Mouse (Mus musculus) CH12.LX (cell line): ENCODE measurements around the gene Hspb3. TPM values are rescaled to one million over a fixed set of nuclear protein-coding genes. Genes with fewer than 3 reads are reported as not detected.

ENCODE experiments used
- DNase-seq: peaks from one replicate; pipeline ENCODE4 v3.0.0-alpha.2; 2013; ENCODE audit errors: extremely low read depth
- H3K27ac ChIP-seq: 2 replicates; pipeline ENCODE4 v1.5.1; 2012; ENCODE audit warnings: low read depth, mild to moderate bottlenecking, control low read depth, moderate library complexity; ENCODE audit not compliant: insufficient read depth
- H3K27me3 ChIP-seq: replicated peaks from 2 replicates; pipeline ENCODE3; 2012; ENCODE audit warnings: inconsistent platforms
- H3K36me3 ChIP-seq, 2 experiments: replicated peaks in 1 of 2; 2 replicates each; pipeline versions ENCODE3 to v1.6.1; 2012; ENCODE audit warnings: inconsistent platforms in 1 of 2, low read length in 1 of 2, mild to moderate bottlenecking in 1 of 2, mixed read lengths in 1 of 2, moderate library complexity in 1 of 2; ENCODE audit not compliant: control insufficient read depth in 1 of 2, insufficient read depth in 1 of 2
- H3K4me1 ChIP-seq, 2 experiments: 2 replicates each; pipeline ENCODE4 v1.6.1; 2012; ENCODE audit warnings: inconsistent platforms in 1 of 2, moderate library complexity in 1 of 2; ENCODE audit not compliant: insufficient read depth in 2 of 2, control insufficient read depth in 1 of 2
- H3K4me2 ChIP-seq: 2 replicates; pipeline ENCODE4 v1.6.1; 2012; ENCODE audit warnings: low read depth, mild to moderate bottlenecking, control low read depth; ENCODE audit not compliant: poor library complexity, insufficient read depth, severe bottlenecking
- H3K4me3 ChIP-seq, 3 experiments: fragments of 150-350 bp in 1 of 3; sonication (generic) in 1 of 3; replicated peaks in 1 of 3; 2 replicates each; pipeline versions ENCODE3 to v1.5.1; 2011 to 2012; ENCODE audit warnings: low read depth in 2 of 3, low read length in 2 of 3, mild to moderate bottlenecking in 2 of 3, moderate library complexity in 2 of 3, control low read depth in 1 of 3, improper control_type of control experiment in 1 of 3, inconsistent platforms in 1 of 3, mixed read lengths in 1 of 3; ENCODE audit not compliant: poor library complexity in 1 of 3
- H3K79me2 ChIP-seq: replicated peaks from 2 replicates; pipeline ENCODE4 v1.6.1; 2012; ENCODE audit warnings: mild to moderate bottlenecking, moderate library complexity; ENCODE audit not compliant: control insufficient read depth, poor library complexity, insufficient read depth, severe bottlenecking; ENCODE audit errors: extremely low read depth
- H3K9ac ChIP-seq: 2 replicates; pipeline ENCODE4 v1.6.1; 2012; ENCODE audit warnings: low read depth, mild to moderate bottlenecking, control low read depth, moderate library complexity; ENCODE audit not compliant: insufficient read depth
- H3K9me3 ChIP-seq: replicated peaks from 2 replicates; pipeline ENCODE3; 2012; ENCODE audit warnings: low read length, inconsistent platforms, mixed read lengths
- BHLHE40 ChIP-seq: IDR thresholded peaks from 2 replicates; pipeline ENCODE4 v1.6.1; 2011; ENCODE audit warnings: mild to moderate bottlenecking, low read depth, low read length, improper control_type of control experiment
- CHD1 ChIP-seq: IDR thresholded peaks from 2 replicates; pipeline ENCODE4 v1.6.1; 2012; ENCODE audit warnings: low read depth, low read length, improper control_type of control experiment, inconsistent platforms
- CHD2 ChIP-seq: IDR thresholded peaks from 2 replicates; pipeline ENCODE4 v1.6.1; 2011; ENCODE audit warnings: low read length, improper control_type of control experiment
- CTCF ChIP-seq, 2 experiments: IDR thresholded peaks in 1 of 2; conservative IDR thresholded peaks in 1 of 2; 2 replicates each; pipeline ENCODE4 v1.5.1; 2011 to 2012; ENCODE audit warnings: low read depth in 2 of 2, low read length in 2 of 2, improper control_type of control experiment in 1 of 2, inconsistent platforms in 1 of 2, mild to moderate bottlenecking in 1 of 2, moderate library complexity in 1 of 2
- E2F4 ChIP-seq: IDR thresholded peaks from 2 replicates; pipeline ENCODE4 v1.6.1; 2011; ENCODE audit warnings: low read depth, low read length, improper control_type of control experiment; ENCODE audit not compliant: insufficient replicate concordance
- EP300 ChIP-seq: IDR thresholded peaks from 2 replicates; pipeline ENCODE4 v1.6.1; 2011; ENCODE audit warnings: low read length, improper control_type of control experiment
- GABPA ChIP-seq: IDR thresholded peaks from 2 replicates; pipeline ENCODE4 v1.6.1; 2012; ENCODE audit warnings: low read depth, low read length, improper control_type of control experiment, inconsistent platforms; ENCODE audit not compliant: insufficient replicate concordance
- IRF4 ChIP-seq: IDR thresholded peaks from 2 replicates; pipeline ENCODE4 v1.6.1; 2014; ENCODE audit warnings: low read depth, mild to moderate bottlenecking, inconsistent platforms, low read length, improper control_type of control experiment
- JUND ChIP-seq: conservative IDR thresholded peaks from 2 replicates; pipeline ENCODE4 v1.6.1; 2011; ENCODE audit warnings: low read depth, low read length, improper control_type of control experiment
- KAT2A ChIP-seq: IDR thresholded peaks from 2 replicates; pipeline ENCODE4 v1.6.1; 2012; ENCODE audit warnings: low read length, improper control_type of control experiment, inconsistent platforms; ENCODE audit not compliant: insufficient replicate concordance
- MEF2A ChIP-seq: IDR thresholded peaks from 2 replicates; pipeline ENCODE4 v1.6.1; 2014; ENCODE audit warnings: low read depth, mild to moderate bottlenecking, inconsistent platforms, low read length, improper control_type of control experiment, borderline replicate concordance
- NELFE ChIP-seq: IDR thresholded peaks from 2 replicates; pipeline ENCODE4 v1.6.1; 2011; ENCODE audit warnings: low read depth, low read length, improper control_type of control experiment
- NRF1 ChIP-seq: IDR thresholded peaks from 2 replicates; pipeline ENCODE4 v1.6.1; 2014; ENCODE audit warnings: low read depth, mild to moderate bottlenecking, inconsistent platforms, low read length, improper control_type of control experiment, moderate library complexity
- PAX5 ChIP-seq: IDR thresholded peaks from 2 replicates; pipeline ENCODE4 v1.6.1; 2012; ENCODE audit warnings: low read length, inconsistent platforms, mixed read lengths
- POLR2A ChIP-seq: IDR thresholded peaks from 2 replicates; pipeline ENCODE4 v1.6.1; 2011; ENCODE audit warnings: low read depth, mild to moderate bottlenecking, improper control_type of control experiment, low read length
- RAD21 ChIP-seq: IDR thresholded peaks from 2 replicates; pipeline ENCODE4 v1.6.1; 2011; ENCODE audit warnings: low read depth, mild to moderate bottlenecking, low read length, improper control_type of control experiment, moderate library complexity
- SMC3 ChIP-seq: IDR thresholded peaks from 2 replicates; pipeline ENCODE4 v1.6.1; 2011; ENCODE audit warnings: low read depth, low read length, improper control_type of control experiment
- TBP ChIP-seq: conservative IDR thresholded peaks from 2 replicates; pipeline ENCODE4 v1.6.1; 2011; ENCODE audit warnings: low read depth, low read length, improper control_type of control experiment
- TCF12 ChIP-seq: IDR thresholded peaks from 2 replicates; pipeline ENCODE4 v1.6.1; 2014; ENCODE audit warnings: low read depth, mild to moderate bottlenecking, inconsistent platforms, low read length, improper control_type of control experiment
- USF2 ChIP-seq: conservative IDR thresholded peaks from 2 replicates; pipeline ENCODE4 v1.6.1; 2011; ENCODE audit warnings: low read depth, low read length, improper control_type of control experiment
- ZMIZ1 ChIP-seq: IDR thresholded peaks from 2 replicates; pipeline ENCODE4 v1.6.1; 2012; ENCODE audit warnings: low read depth, mild to moderate bottlenecking, inconsistent platforms, low read length, improper control_type of control experiment
- ZNF384 ChIP-seq: IDR thresholded peaks from 2 replicates; pipeline ENCODE4 v1.6.1; 2012; ENCODE audit warnings: low read depth, low read length, improper control_type of control experiment, inconsistent platforms
- dilution Hi-C: fragments of 300-500 bp; cut with MboI; formaldehyde crosslinking; loops from 2 replicates; pipeline ENCODE4 v1.14.3; 2020; ENCODE audit warnings: low sequenced_read_pairs; ENCODE audit not compliant: extremely low pct_unique_long_range_greater_than_20kb, extremely low pct_ligation_motif_present
- in situ Hi-C: fragments of 300-500 bp; cut with MboI; formaldehyde crosslinking; loops from 3 replicates; pipeline ENCODE4 v1.14.3; 2019; ENCODE audit warnings: low sequenced_read_pairs, low pct_ligation_motif_present, low pct_unique_long_range_greater_than_20kb, mixed read lengths
- polyA plus RNA-seq: library from polyadenylated mRNA; unstranded; fragments of >175 nt; gene quantifications from 2 replicates; pipeline ENCODE4 v1.2.1, GENCODE M21; 2012; ENCODE audit warnings: low read depth; ENCODE audit not compliant: insufficient read length
- total RNA-seq, 2 experiments: library from RNA; depleted of rRNA; stranded (reverse); fragments of 300-350 nt in 1 of 2; fragments of >200 nt in 1 of 2; gene quantifications; 2 replicates each; pipeline ENCODE4 v1.2.3; 2012 to 2014

Hspb3 gene
- total and polyA plus RNA-seq, 3 experiments: not detected

DNA sequence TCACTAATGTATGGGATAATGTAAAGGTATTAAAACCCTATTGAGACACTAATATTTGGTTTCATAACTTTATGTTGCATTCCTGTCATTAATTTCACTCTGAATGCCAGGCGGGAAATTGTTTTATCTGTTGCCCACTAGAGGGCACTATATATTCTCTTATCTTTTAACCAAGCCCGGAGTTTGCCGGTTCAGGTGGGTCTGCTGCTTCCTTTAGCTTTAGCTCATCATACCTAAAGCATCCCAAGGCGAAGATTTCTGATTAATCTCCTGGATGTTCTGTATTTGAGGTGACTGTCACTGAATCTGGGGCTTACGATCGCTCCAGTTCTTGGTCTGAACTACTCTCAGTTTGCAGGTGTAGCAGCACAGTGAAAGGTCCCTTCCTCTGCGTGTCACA, 24.6 kb downstream of the Hspb3 start:
- no peaks in the 10 kb centered on the region for H3K36me3 ChIP-seq
- dilution Hi-C loops (no loop called here), in situ Hi-C loops (no loop called here)
- H3K4me2 ChIP-seq: no peak overlapping the region
- H3K9ac ChIP-seq: no peak overlapping the region
- H3K79me2 ChIP-seq: no peaks in the 10 kb centered on the region
- no peaks in the 10 kb centered on the region for H3K9me3 ChIP-seq
- H3K4me1 ChIP-seq: peaks cover 3 to 10% of the 10 kb centered on the region in 2 experiments; a peak in 3 of 4 replicates
- 0 out of 2 replicates have a peak, but pooled peaks have one; percentile 58 for TF ChIP-seq E2F4
- peak; percentile 72 for TF ChIP-seq SMC3
- TF ChIP-seq RAD21: peak; percentile 74
- TF ChIP-seq CHD1: no peak
- TF ChIP-seq CTCF (conservative IDR thresholded peaks at IDR 0.05 in 1 of 2, IDR thresholded peaks at IDR 0.05 in 1 of 2; ENCODE audit: low read depth in 2 of 2, low read length in 2 of 2): peak; percentile 30 to 82; a peak in 3 of 4 replicates
- TF ChIP-seq MEF2A: no peak
- peak; percentile 35 for DNase-seq
- H3K27ac ChIP-seq: no peak overlapping the region
- no peak overlapping the region for H3K4me3 ChIP-seq
- H3K27me3 ChIP-seq: no peaks in the 10 kb centered on the region

DNA sequence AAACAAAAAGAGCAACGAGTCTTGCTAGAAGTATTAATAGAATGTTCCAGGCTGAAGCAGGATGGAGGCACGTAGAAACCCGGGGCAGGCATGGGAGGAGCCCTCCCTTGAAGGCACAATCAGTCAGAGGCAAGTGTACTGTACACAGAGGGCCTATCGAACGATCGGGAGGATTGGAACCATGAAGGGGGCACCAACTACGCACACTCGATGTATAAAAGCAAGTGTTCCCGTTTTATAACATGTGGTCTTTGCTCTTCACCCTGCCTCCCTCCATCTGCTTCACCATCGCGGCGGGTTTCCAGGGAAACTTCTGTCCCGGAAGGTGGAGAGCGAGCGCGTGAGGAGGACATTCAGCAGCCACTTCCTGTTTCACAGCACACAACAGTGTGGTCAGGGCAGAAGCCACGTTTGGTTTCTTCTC, 27.7 kb downstream of the Hspb3 start:
- no peak overlapping the region for H3K27ac ChIP-seq
- dilution Hi-C loops: no loop called here
- in situ Hi-C loops: no loop called here
- no peak for DNase-seq
- H3K4me2 ChIP-seq: no peak overlapping the region
- peaks cover 6 to 13% of the 10 kb centered on the region in 2 experiments; a peak in 3 of 4 replicates for H3K4me1 ChIP-seq
- no peaks in the 10 kb centered on the region for H3K79me2 ChIP-seq
- no peak overlapping the region for H3K9ac ChIP-seq
- H3K36me3 ChIP-seq: no peaks in the 10 kb centered on the region
- no peak overlapping the region for H3K4me3 ChIP-seq
- H3K27me3 ChIP-seq: no peaks in the 10 kb centered on the region
- TF ChIP-seq GABPA (no peak), PAX5 (no peak), EP300 (no peak), IRF4 (no peak), SMC3 (no peak)
- no peaks in the 10 kb centered on the region for H3K9me3 ChIP-seq

DNA sequence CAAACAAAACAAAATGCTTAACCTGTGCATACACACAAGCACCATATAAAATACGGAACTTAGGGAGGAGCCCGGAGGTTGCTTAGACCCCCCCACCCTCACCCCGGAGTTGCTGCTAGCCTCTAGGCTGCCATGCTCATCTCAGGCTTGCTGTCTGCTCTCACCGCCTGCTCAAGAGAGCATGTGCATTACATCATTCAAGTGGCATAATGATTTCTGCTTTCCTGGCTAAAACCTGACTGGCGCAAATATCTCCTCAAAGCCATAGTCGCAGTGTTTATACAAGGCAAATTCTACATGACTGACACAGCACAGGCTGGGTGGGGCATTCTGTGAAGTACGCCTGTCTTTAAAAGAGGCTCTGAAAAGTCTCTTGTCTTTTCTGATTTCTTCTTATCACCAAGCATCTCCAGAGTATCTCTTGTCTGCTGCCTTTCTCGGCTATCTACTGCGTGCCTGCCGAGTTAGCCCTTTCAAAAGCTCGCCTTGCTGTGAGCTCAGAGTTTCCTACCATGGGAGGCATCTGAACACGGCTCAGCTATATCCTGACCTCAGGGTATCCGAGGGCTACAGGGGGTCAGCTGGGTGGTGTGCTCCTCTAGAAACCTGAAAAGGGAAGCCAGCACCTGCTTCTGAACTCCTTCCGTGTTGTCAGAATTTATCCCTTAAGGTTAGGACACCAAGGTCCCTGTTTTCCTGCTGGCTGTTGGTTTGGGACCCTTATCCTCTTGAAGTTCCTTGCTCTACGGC, 28.6 kb downstream of the Hspb3 start:
- in situ Hi-C loops (no loop called here), dilution Hi-C loops (no loop called here)
- H3K4me3 ChIP-seq: no peak overlapping the region
- no peaks in the 10 kb centered on the region for H3K36me3 ChIP-seq
- H3K27me3 ChIP-seq: no peaks in the 10 kb centered on the region
- H3K79me2 ChIP-seq: no peaks in the 10 kb centered on the region
- TF ChIP-seq ZNF384 (no peak), KAT2A (no peak), PAX5 (no peak), BHLHE40 (no peak), CHD2 (no peak), NRF1 (no peak), JUND (no peak), NELFE (no peak), ZMIZ1 (no peak), TBP (no peak), CHD1 (no peak), TCF12 (no peak), POLR2A (no peak), SMC3 (no peak), USF2 (no peak)
- TF ChIP-seq, all 38 proteins: peak for 0
- Histone ChIP-seq H3K4me2 (no peak overlapping the region), H3K4me1 (peaks cover 6 to 13% of the 10 kb centered on the region in 2 experiments; a peak in 3 of 4 replicates), H3K27ac (no peak overlapping the region), H3K9me3 (no peaks in the 10 kb centered on the region), H3K9ac (no peak overlapping the region)
- DNase-seq: no peak
